Mouse (Mus musculus) gastrocnemius, adult 18-20 months (tissue): Measurements from ENCODE around the gene Mmp20. TPM values are rescaled to one million over a fixed set of nuclear protein-coding genes. Genes with fewer than 3 reads are reported as not detected.

Source experiments
- DNase-seq: peaks from one replicate; pipeline ENCODE4 v3.0.0; 2021; ENCODE audit warnings: low spot score
- total RNA-seq, 2 experiments: library from RNA; stranded (reverse); gene quantifications; 2 replicates each; pipeline ENCODE4 v1.2.3; 2021

Gene Mmp20
- total RNA-seq, 2 experiments from 2014 or later: not detected

- DNase-seq: no peak
These were observed 61.8 kb downstream of the Mmp20 start for GRCm38 (mm10) chr9:7689799-7690198.

DNA sequence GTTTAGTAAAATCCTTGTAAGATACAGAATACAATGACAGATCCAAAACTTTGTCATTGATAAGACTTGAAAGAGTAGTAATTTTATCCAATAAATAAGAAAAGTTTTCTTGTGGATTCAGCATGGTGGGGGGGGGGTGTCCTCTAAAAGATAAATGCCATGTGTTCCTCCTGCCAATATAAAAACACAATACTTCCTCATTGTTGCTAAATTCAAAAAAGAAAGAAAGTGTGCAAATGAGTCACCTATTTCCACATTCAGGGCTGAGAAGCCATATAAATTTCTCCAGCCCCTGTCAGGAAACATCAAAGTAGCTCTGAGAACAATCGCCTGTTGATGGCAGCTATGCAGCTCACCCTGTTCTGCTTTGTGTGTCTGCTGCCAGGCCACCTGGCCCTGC is 63.8 kb downstream of the Mmp20 start, which contains the start of gene Mmp7:
Gene Mmp7 (plus strand): TSS at position 301 of the 400 bp plus-strand sequence.
- DNase-seq: no peak

DNA sequence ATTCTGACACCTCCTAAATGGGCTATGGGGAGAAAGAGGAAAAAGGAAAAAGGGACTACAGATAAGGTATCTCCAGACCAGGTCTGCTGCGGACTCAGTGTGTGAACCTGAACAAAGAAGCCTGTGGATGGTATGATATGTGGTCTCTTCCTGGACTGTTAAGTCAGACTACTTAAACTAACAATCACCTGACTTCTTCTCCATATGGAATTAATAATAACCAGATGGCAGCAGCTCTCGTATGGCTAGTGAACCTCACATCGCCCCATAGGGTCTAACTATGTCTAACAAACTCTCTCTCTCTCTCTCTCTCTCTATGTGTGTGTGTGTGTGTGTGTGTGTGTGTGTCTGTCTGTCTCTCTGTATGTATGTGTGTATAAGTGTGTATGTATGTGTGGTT is 65.9 kb downstream of the Mmp20 start:
- DNase-seq: no peak

DNA sequence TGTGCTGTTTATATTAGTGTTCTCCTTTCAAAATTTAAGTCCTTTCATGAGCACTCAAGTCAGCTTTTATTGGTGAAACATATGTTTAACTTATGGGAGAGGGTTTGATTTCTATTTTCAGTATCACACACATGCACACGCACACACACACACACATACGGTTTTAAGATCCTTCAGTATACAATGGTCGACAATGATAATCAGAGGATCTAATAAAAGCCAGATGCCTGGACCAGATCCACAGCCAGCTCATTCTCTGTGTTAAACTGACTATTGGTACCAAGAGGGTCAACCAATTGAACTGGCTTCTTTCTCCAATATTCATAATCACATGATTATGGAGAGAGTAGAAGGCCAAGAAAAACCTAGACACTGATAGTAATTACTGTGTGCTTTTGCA is 67.6 kb downstream of the Mmp20 start:
- no peak for DNase-seq

GRCm38 (mm10) chr9:7708698-7709097 is 80.7 kb downstream of the Mmp20 start:
- DNase-seq: no peak

DNA sequence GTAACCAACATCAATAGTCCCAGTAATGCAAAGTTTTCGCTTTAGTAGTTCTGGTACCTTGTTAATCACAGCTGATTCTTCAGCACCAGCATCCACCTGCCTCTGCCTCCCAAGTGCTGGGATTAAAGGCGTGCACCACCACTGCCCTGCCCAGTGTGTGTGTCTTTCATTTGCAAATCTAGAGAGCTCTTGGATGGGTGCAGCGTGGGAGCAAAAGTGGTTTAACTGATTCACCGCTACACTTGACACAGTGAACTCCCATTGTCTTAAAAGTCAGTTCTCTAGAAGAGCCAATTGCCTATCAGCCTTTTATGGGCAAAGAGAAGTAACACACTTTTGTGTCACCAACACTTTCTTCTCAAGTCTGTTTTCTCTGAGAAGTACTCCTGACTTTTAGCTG is 83.2 kb downstream of the Mmp20 start:
- DNase-seq: no peak

GRCm38 (mm10) chr9:7714062-7714907 is 86.3 kb downstream of the Mmp20 start:
- DNase-seq: peak; percentile 41

GRCm38 (mm10) chr9:7714908-7715175 is 86.8 kb downstream of the Mmp20 start:
- no peak for DNase-seq

GRCm38 (mm10) chr9:7721543-7721942 is 93.5 kb downstream of the Mmp20 start:
- no peak for DNase-seq

Other genes starting within 250 kb of the Mmp20 start
- gene Mmp1b, start 240.2 kb upstream of the Mmp20 start, total RNA-seq: not detected
- gene Mmp3, start 182.4 kb upstream of the Mmp20 start, total RNA-seq: under 1 TPM; 0.32 to 0.33 TPM
- gene Mmp10, start 125.9 kb upstream of the Mmp20 start, total RNA-seq: not detected
- gene Mmp8, start 69.8 kb upstream of the Mmp20 start, total RNA-seq: not detected
- under 1 TPM in 1 of 2 experiments, not detected in 1; 0.23 TPM for gene Mmp27, start 56.8 kb upstream of the Mmp20 start, total RNA-seq
- gene Mmp7, start 63.9 kb downstream of the Mmp20 start, total RNA-seq: not detected
- gene Tmem123, start 135.8 kb downstream of the Mmp20 start, total RNA-seq: 10 to 100 TPM; 23.2 to 24.6 TPM
- 10 to 100 TPM; 17.5 to 21.1 TPM for gene Birc2, start 208.8 kb downstream of the Mmp20 start, total RNA-seq
- gene Birc3, start 245.0 kb downstream of the Mmp20 start, total RNA-seq: 10 to 100 TPM in 1 of 2 experiments, 1 to 10 TPM in 1; 7.4 to 10.3 TPM